Mouse (Mus musculus) testis, adult 2 months (tissue): ENCODE results near the gene Spns1.

ENCODE experiments used
- CTCF ChIP-seq: fragments of 200-500 bp; IDR thresholded peaks from 2 replicates; pipeline ENCODE4 v1.5.1; 2012; ENCODE audit warnings: low read depth, mild to moderate bottlenecking, inconsistent platforms, low read length, moderate library complexity; ENCODE audit not compliant: control insufficient read depth, insufficient read depth, insufficient replicate concordance
- POLR2A ChIP-seq: fragments of 200-500 bp; IDR thresholded peaks from 2 replicates; pipeline ENCODE4 v1.6.1; 2012; ENCODE audit warnings: low read depth, mild to moderate bottlenecking, inconsistent platforms, low read length, moderate library complexity; ENCODE audit not compliant: control insufficient read depth

DNA sequence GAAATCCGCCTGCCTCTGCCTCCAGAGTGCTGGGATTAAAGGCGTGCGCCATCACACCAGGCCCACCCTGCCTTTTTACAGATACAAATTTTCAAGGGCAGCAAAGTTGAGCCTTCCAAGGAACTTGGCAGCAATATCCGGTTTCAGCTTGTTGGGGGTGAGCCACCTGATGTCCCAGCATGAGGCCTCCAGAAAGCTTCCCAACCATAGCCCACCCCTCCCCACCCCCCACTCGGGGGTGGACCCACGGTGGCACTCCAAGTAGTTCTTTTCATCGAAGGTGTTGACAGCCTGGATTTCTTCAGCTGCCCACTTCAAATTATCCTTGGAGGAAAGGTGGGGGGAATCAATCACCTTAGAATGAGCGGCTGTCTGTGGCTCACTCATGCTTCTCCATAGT lies 38.3 kb downstream of the Spns1 start:
- no peak for TF ChIP-seq POLR2A
- TF ChIP-seq CTCF = no peak
